ENCODE assay signal across 8 mouse cellular contexts in the genomic region with DNA sequence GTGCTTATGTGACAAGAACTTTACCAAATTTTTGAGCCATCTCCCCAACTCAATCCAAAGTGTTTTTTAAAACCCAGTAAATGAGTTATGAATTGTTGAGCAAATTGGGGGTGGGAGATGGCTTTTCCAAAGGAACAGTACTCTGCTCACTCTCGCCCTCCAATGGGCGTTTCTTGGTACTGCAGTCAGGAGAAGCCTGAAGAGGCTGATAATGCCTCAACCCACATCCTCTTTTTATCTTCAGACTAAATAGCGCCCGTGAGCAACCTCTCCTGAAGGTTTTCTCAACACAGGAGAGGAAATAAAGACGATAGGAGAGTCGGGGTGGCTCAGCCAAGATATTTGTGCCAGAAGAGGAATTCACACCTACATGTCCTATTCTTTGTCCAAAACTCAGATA. TPM values are rescaled to one million over a fixed set of nuclear protein-coding genes. Genes with fewer than 3 reads are reported as not detected.
DNase-seq lines count a peak whose midpoint lies in the region; ATAC-seq and TF ChIP-seq lines count a peak whose summit lies in the region.

No protein-coding gene starts in this region.

- no peak overlapping the region for H3K27ac ChIP-seq in heart, postnatal 0 days (ENCODE audit: low read depth)
- H3K27ac ChIP-seq in thymus, adult 2 months (ENCODE audit: control insufficient read depth, insufficient read depth, low read length) = no peak overlapping the region

- no peak overlapping the region for H3K4me3 ChIP-seq in heart, postnatal 0 days (ENCODE audit: low read depth, low read length)
- H3K4me3 ChIP-seq in thymus, adult 2 months (ENCODE audit: control insufficient read depth, insufficient read depth, low read length) = no peak overlapping the region

- DNase-seq in heart, postnatal 0 days (ENCODE audit: low spot score) = peak; percentile 34
- no peak for DNase-seq in heart, adult 9 months (ENCODE audit: low spot score in 2 of 2)
- DNase-seq in thymus, adult 2 months = peak; percentile 7
- DNase-seq in thymus, adult 18-20 months = no peak
- peak; percentile 24 for DNase-seq in forelimb bud, embryonic 11.5 days (ENCODE audit: low read depth, low spot score)
- DNase-seq in naive thymus-derived CD4-positive, alpha-beta T cell, adult 2 months (ENCODE audit: low read depth) = peak; percentile 6
- no peak for DNase-seq in layer of hippocampus, adult 9-11 months
- no peak for DNase-seq in cerebellum, adult 11-12 months

- H3K9me3 ChIP-seq in heart, postnatal 0 days (replicated peaks; ENCODE audit: control insufficient read depth, low read length) = no peaks in the 10 kb centered on the region

- no peaks in the 10 kb centered on the region for H3K4me1 ChIP-seq in heart, postnatal 0 days (ENCODE audit: control insufficient read depth, insufficient read depth)
- H3K4me1 ChIP-seq in thymus, adult 2 months (replicated peaks; ENCODE audit: control insufficient read depth, insufficient read depth, low read length) = no peaks in the 10 kb centered on the region

- no peak for ATAC-seq in heart, postnatal 0 days (ENCODE audit: insufficient read depth, low read depth)

- peak; percentile 66 for TF ChIP-seq CTCF in heart, postnatal 0 days (IDR thresholded peaks at IDR 0.05; ENCODE audit: low read depth)
- TF ChIP-seq CTCF in thymus, adult 2 months (IDR thresholded peaks at IDR 0.05; ENCODE audit: borderline replicate concordance, control insufficient read depth, extremely low read depth, insufficient read depth, low read length, poor library complexity) = no peak

- H3K9ac ChIP-seq in heart, postnatal 0 days (replicated peaks; ENCODE audit: low read depth, low read length) = no peak overlapping the region

- no peak overlapping the region for H3K4me2 ChIP-seq in heart, postnatal 0 days (ENCODE audit: low read depth, low read length)

- WGBS in heart, postnatal 0 days = 7% methylated on average over 6 of the region's 6 CpGs
- WGBS in thymus, adult 2 months = 2% methylated on average over 6 of the region's 6 CpGs

- H3K27me3 ChIP-seq in heart, postnatal 0 days (ENCODE audit: control insufficient read depth, insufficient read depth, low read length) = no peaks in the 10 kb centered on the region
- H3K27me3 ChIP-seq in thymus, adult 2 months (ENCODE audit: control insufficient read depth, insufficient read depth, low read length) = no peaks in the 10 kb centered on the region

- TF ChIP-seq POLR2A in thymus, adult 2 months (IDR thresholded peaks at IDR 0.05; ENCODE audit: control insufficient read depth, extremely low read depth, insufficient read depth, low read length, poor library complexity) = no peak

- TF ChIP-seq EP300 in heart, postnatal 0 days (IDR thresholded peaks at IDR 0.05; ENCODE audit: low read depth) = no peak

- H3K36me3 ChIP-seq in heart, postnatal 0 days (replicated peaks; ENCODE audit: control insufficient read depth, insufficient read depth, low read length) = no peaks in the 10 kb centered on the region
- H3K36me3 ChIP-seq in thymus, adult 2 months (ENCODE audit: control insufficient read depth, insufficient read depth, low read length) = no peaks in the 10 kb centered on the region

RNA-seq across cellular contexts. Expression of gene Gm45716, which starts 19.7 kb away (rescaled TPM):
- total RNA-seq in heart, postnatal 0 days (2014; rRNA removed; ENCODE audit: low replicate concordance) = 30.5 and 37.3 TPM in 2 replicates
- polyA plus RNA-seq in heart, postnatal 0 days (2015; fragmentation: Nextera tagmentation; extraction: Ambion mirVana) = 133 TPM in 2 replicates
- 2.1 and 2.9 TPM in 2 replicates for polyA plus RNA-seq in thymus, adult 2 months (2012; rRNA removed)

Comparison
In these comparisons a context has a peak if more than half of its experiments do, and no peak if none do; other contexts are left out.
1. DNase-seq: peak in heart, postnatal 0 days (single experiment), thymus, adult 2 months (single experiment), forelimb bud, embryonic 11.5 days (single experiment) and naive thymus-derived CD4-positive, alpha-beta T cell, adult 2 months (single experiment); none in heart, adult 9 months (0 of 2), thymus, adult 18-20 months (0 of 2), layer of hippocampus, adult 9-11 months (single experiment) and cerebellum, adult 11-12 months (single experiment).
2. RNA of gene Gm45716, which starts 19.7 kb away (polyA plus RNA-seq): 133 TPM in heart, postnatal 0 days; 2.1 to 2.9 TPM in thymus, adult 2 months; every median in the first group is over 10 times any median in the second.